Mouse (Mus musculus) ES-E14 (cell line): ENCODE data around the gene Mthfd1l. TPM values are rescaled to one million over a fixed set of nuclear protein-coding genes. Genes with fewer than 3 reads are reported as not detected.
A peak's percentile ranks its signal among the peaks of the same experiment; 100 is the strongest.

ENCODE experiments used
- DNase-seq: peaks from one replicate; pipeline ENCODE4 v3.0.0-alpha.2; 2013; ENCODE audit warnings: low read depth, low spot score
- H3K27ac ChIP-seq: 2 replicates; pipeline ENCODE4 v1.5.1; 2012; ENCODE audit warnings: low read depth, mild to moderate bottlenecking, low read length, moderate library complexity, mixed read lengths; ENCODE audit not compliant: poor library complexity, insufficient read depth, severe bottlenecking
- H3K36me3 ChIP-seq: 2 replicates; pipeline ENCODE4 v1.6.1; 2012; ENCODE audit warnings: mild to moderate bottlenecking, low read length, moderate library complexity, mixed read lengths; ENCODE audit not compliant: control insufficient read depth, poor library complexity, insufficient read depth, severe bottlenecking
- H3K4me1 ChIP-seq, 2 experiments: fragments of 150-350 bp in 1 of 2; sonication (generic) in 1 of 2; 2 replicates each; pipeline ENCODE4 v1.6.1; 2012; ENCODE audit warnings: low read length in 2 of 2, mild to moderate bottlenecking in 1 of 2, mixed read lengths in 1 of 2; ENCODE audit not compliant: control insufficient read depth in 2 of 2, insufficient read depth in 2 of 2, poor library complexity in 1 of 2
- H3K4me3 ChIP-seq, 2 experiments: fragments of 150-350 bp in 1 of 2; sonication (generic) in 1 of 2; 2 replicates each; pipeline ENCODE4 v1.5.1; 2012; ENCODE audit warnings: low read length in 2 of 2, low read depth in 1 of 2, mild to moderate bottlenecking in 1 of 2, mixed read lengths in 1 of 2; ENCODE audit not compliant: insufficient read depth in 1 of 2, poor library complexity in 1 of 2, severe bottlenecking in 1 of 2
- H3K9ac ChIP-seq: 2 replicates; pipeline ENCODE4 v1.6.1; 2012; ENCODE audit warnings: low read depth, mild to moderate bottlenecking, low read length, mixed read lengths; ENCODE audit not compliant: poor library complexity, insufficient read depth, severe bottlenecking
- H3K9me3 ChIP-seq: fragments of 150-350 bp; sonication (generic); 2 replicates; pipeline ENCODE4 v1.6.1; 2012; ENCODE audit warnings: low read depth, mild to moderate bottlenecking, low read length; ENCODE audit not compliant: control insufficient read depth, insufficient read depth
- CHD2 ChIP-seq: IDR thresholded peaks from 2 replicates; pipeline ENCODE4 v1.6.1; 2014; ENCODE audit warnings: mild to moderate bottlenecking, low read depth, low read length, inconsistent platforms
- HCFC1 ChIP-seq: IDR thresholded peaks from 2 replicates; pipeline ENCODE4 v1.6.1; 2012; ENCODE audit warnings: low read length, inconsistent platforms, borderline replicate concordance; ENCODE audit not compliant: insufficient read depth
- MAFK ChIP-seq: IDR thresholded peaks from 2 replicates; pipeline ENCODE4 v1.6.1; 2014; ENCODE audit warnings: mild to moderate bottlenecking, low read depth, low read length, inconsistent platforms; ENCODE audit not compliant: insufficient read depth
- ZC3H11A ChIP-seq: IDR thresholded peaks from 2 replicates; pipeline ENCODE4 v1.6.1; 2012; ENCODE audit warnings: low read depth, mild to moderate bottlenecking, inconsistent platforms, low read length, borderline replicate concordance
- ZNF384 ChIP-seq: IDR thresholded peaks from 2 replicates; pipeline ENCODE4 v1.6.1; 2012; ENCODE audit warnings: low read depth, low read length, inconsistent platforms
- in situ Hi-C, 2 experiments: fragments of 600-800 bp; cut with MboI; formaldehyde crosslinking; loops; one replicate each; pipeline ENCODE4 v1.15.1; 2025; ENCODE audit warnings: low sequenced_read_pairs in 2 of 2, inconsistent platforms in 1 of 2; ENCODE audit not compliant: unreplicated experiment in 2 of 2
- total RNA-seq: library from RNA; depleted of rRNA; stranded (reverse); fragments of 300-350 nt; gene quantifications from 2 replicates; pipeline ENCODE4 v1.2.3, GENCODE M21; 2012

Gene Mthfd1l
- total RNA-seq, 1 experiment = 48.5 TPM

GRCm38 (mm10) chr10:4078220-4078840, 105.4 kb downstream of the Mthfd1l start:
- TF ChIP-seq ZNF384 = no peak
- no peak for TF ChIP-seq HCFC1
- no peak for TF ChIP-seq MAFK
- TF ChIP-seq ZC3H11A = no peak
- TF ChIP-seq CHD2 = no peak
- DNase-seq = no peak
- in situ Hi-C loops = no loop called here

GRCm38 (mm10) chr10:4078979-4079630, 106.2 kb downstream of the Mthfd1l start:
- no peak overlapping the region for H3K27ac ChIP-seq
- H3K4me1 ChIP-seq = peaks cover 0 to 1% of the 10 kb centered on the region in 2 experiments; a peak in 1 of 4 replicates
- H3K9ac ChIP-seq = no peak overlapping the region
- no peak for DNase-seq
- H3K9me3 ChIP-seq = no peaks in the 10 kb centered on the region
- H3K4me3 ChIP-seq = no peak overlapping the region
- TF ChIP-seq ZNF384 (no peak), ZC3H11A (no peak), CHD2 (no peak)
- H3K36me3 ChIP-seq = peaks cover 3% of the 10 kb centered on the region; the same call in 1 of the 2 replicates
- in situ Hi-C loops = no loop called here

More at GRCm38 (mm10) chr10:4078220-4078840, 105.4 kb downstream of the Mthfd1l start:
- no peak overlapping the region for H3K9ac ChIP-seq
- no peaks in the 10 kb centered on the region; the same call in 1 of the 2 replicates for H3K36me3 ChIP-seq
- H3K27ac ChIP-seq = no peak overlapping the region
- H3K4me1 ChIP-seq = peaks cover 0 to 1% of the 10 kb centered on the region in 2 experiments; a peak in 1 of 4 replicates
- no peak overlapping the region for H3K4me3 ChIP-seq
- no peaks in the 10 kb centered on the region for H3K9me3 ChIP-seq

- H3K36me3 ChIP-seq = peaks cover 3% of the 10 kb centered on the region; the same call in 1 of the 2 replicates
- no peak overlapping the region for H3K4me3 ChIP-seq
- H3K9me3 ChIP-seq = no peaks in the 10 kb centered on the region
- H3K4me1 ChIP-seq = peaks cover 0 to 1% of the 10 kb centered on the region in 2 experiments; a peak in 1 of 4 replicates
- H3K27ac ChIP-seq = no peak overlapping the region
- in situ Hi-C loops = no loop called here
- peak; percentile 54 for DNase-seq
- H3K9ac ChIP-seq = no peak overlapping the region
- no peak for TF ChIP-seq ZNF384
- TF ChIP-seq HCFC1 = no peak
- no peak for TF ChIP-seq CHD2
- TF ChIP-seq MAFK = no peak
- TF ChIP-seq ZC3H11A = no peak
These were observed 106.8 kb downstream of the Mthfd1l start for GRCm38 (mm10) chr10:4079643-4080244.

GRCm38 (mm10) chr10:4083609-4084008, 110.7 kb downstream of the Mthfd1l start:
- DNase-seq = no peak
- no peak for TF ChIP-seq ZNF384
- TF ChIP-seq CHD2 = no peak
- TF ChIP-seq MAFK = no peak
- TF ChIP-seq HCFC1 = no peak
- no peak for TF ChIP-seq ZC3H11A
- no peak overlapping the region for H3K27ac ChIP-seq
- peaks cover 0 to 1% of the 10 kb centered on the region in 2 experiments; a peak in 1 of 4 replicates for H3K4me1 ChIP-seq
- H3K9ac ChIP-seq = no peak overlapping the region
- in situ Hi-C loops = no loop called here
- H3K9me3 ChIP-seq = no peaks in the 10 kb centered on the region
- no peak overlapping the region for H3K4me3 ChIP-seq
- H3K36me3 ChIP-seq = peaks cover 17% of the 10 kb centered on the region
